Mouse (Mus musculus): ENCODE measurements around the gene Cabp4.

Gene Cabp4

DNA sequence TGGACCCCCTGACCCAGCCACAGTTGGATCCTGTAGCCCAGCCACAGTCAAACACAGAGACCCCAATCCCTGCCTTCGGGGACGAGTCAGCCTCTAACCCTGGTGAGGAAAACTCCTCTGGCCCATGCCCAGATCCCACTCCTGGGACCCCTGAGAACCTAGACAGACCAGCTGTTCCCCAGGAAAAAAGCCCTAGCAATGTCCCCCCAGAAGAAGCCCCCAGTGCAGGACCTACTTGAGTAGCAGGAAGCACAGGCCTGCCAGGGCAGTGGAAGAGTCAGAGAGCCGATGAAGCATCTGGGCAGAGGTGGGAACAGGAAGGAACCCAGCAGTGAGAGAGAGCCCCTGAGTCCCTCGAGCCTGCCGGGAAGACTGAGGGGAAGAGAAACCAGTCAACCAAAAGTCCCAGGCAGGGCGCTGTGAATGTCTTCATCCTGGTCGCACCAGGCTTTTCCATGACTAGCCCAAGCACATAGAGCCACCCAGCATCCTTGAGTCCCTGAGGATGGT lies at the start of gene Cabp4:
TSS of gene Cabp4 (minus strand) at position 275 of the 510 bp plus-strand sequence.
- DNase-seq (ENCODE audit: low spot score in 2 of 2), result no peak

DNA sequence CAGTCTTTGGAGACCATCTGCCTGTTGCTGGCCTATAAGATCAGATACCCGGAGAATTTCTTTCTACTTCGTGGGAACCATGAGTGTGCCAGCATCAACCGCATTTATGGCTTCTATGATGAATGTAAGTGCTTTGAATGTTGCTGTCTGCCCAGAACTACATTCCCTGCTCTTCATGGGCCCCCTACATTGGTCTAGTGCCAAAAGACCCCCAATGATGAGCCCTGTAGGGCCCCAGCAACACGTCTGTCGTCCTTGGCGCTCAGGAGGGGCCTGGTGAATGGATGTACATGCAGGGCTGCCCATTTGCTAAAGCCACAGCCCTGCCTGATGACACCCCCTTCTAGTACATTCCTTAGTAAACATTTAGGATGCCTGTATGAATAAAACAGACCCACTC lies 49.3 kb upstream of the Cabp4 start:
- no peak for DNase-seq (ENCODE audit: low spot score in 2 of 2)

DNA sequence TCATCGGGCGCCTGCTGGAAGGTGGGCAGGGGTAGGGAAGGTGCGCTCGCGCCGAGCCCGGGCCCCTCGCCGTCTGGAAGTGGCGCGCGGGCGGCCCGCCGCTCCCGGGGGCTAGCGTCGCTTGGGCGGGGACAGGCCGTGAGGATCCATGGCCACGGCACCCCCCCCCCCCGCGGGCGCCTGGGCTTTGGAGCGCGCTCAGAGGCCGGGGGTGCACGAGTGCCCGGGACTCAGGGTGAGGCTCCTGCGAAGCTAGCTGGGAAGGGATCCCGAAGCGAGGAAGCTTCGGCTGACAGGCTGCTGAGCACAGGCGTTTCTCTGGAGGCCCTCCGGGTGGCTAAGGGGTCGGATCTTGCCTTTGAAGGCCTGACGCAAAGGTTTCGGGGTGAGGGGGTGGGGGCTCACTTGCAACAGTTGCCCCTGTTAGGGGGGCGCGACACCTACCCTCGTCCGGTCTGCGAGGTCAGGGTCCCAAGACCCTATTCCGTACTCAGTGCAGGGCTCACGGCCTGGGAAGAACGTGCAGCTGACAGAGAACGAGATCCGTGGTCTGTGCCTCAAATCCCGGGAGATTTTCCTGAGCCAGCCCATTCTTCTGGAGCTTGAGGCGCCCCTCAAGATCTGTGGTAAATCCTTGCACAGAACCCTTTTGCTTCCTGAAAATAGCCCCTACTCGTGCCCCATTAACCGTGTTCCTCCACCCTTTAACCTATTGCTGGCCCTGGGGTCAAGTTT lies 48.6 kb upstream of the Cabp4 start:
- DNase-seq (ENCODE audit: low spot score in 2 of 2), result no peak

DNA sequence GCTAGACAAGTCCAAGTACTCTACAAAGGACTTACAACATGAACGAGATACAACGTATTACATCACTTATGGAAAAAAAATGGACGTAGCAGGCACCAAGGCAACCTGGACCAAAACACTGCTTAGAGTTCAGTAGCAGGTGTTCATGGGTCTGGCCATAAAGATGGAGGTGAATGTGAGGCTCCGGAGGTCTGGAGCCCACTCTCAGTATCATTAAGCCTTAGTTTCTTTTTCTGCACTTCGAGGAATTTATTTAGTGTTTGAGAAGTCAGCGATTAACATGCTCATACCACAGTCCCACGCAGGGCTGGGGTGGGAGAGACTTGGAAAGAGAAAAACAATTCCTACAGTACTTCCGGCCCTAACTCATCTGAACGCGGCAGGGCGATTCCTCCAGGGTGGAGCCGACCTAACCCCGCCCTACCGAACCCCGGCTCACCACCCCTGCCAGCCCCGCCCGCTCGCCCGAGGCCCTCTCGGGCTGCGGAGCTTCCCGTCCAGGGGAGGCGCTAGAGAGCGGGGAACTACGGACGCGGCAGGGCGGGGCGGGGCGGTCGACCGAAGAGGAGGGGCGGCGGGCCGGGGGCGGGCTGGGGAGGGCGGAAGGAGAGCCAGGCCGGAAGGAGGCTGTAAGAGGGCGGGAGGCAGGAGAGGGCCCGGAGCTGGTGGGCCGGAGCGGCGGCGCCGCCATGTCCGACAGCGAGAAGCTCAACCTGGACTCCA lies 47.9 kb upstream of the Cabp4 start, which contains the start of gene Ppp1ca:
TSS of gene Ppp1ca (plus strand) at position 538 of the 723 bp plus-strand sequence.
- peak; percentile 94 to 97 for DNase-seq (ENCODE audit: low spot score in 2 of 2)

DNA sequence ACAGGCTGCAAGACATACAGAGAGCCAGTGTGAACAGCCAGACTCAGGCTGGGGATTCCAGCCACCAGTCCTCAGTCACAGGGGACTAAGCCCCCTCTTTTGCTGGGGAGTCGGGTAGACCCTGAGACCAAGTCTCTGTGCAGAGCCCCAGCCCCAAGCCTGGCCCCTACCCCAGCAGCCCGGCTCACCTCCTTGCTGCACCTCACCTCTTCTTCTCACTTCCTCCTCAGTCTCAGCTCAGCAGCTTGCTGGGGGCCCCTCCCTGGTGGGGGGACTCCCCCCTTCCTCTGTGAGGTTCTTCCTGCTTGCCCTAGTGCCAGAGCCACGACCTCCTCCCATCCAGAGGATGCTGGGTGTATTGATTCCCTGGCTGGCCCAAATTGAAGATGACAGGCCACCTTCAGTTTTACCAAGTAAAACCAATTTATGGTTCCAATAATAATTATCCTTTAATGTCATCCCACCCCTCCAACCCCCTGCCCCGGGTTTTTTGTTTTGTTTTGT lies 47.0 kb upstream of the Cabp4 start, which contains the start of gene Tbc1d10c:
TSS of gene Tbc1d10c (minus strand) at position 454 of the 504 bp plus-strand sequence.
- no peak for DNase-seq (ENCODE audit: low spot score in 2 of 2)

DNA sequence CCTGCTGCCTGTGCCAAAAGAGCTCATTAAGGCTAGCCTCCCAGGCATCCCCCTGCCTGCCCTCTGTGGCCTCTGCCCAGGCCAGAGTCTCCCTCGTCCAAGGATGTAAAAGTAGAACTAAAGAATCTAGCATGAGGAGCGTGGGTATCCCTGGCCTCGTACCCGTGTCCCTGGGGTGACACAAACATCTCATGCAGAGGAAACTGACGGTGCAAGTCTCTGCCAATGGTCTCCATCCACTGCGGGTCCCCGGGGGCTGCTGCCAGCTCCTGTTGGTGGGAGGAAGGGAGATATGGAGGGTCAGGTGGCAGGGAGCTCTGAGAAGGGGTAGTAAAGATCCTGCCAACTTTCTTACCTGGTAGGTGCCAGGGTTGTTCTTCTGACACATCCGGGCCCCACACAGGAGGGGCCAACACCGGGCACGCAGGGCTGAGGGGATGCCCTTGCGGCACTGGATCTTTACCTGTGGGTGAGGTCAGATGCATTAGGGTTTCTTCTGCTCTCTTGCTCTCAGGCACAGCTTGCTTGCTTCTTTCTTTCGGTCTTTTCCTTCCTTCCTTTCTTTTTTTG lies 45.3 kb upstream of the Cabp4 start:
- no peak for DNase-seq (ENCODE audit: low spot score in 2 of 2)

DNA sequence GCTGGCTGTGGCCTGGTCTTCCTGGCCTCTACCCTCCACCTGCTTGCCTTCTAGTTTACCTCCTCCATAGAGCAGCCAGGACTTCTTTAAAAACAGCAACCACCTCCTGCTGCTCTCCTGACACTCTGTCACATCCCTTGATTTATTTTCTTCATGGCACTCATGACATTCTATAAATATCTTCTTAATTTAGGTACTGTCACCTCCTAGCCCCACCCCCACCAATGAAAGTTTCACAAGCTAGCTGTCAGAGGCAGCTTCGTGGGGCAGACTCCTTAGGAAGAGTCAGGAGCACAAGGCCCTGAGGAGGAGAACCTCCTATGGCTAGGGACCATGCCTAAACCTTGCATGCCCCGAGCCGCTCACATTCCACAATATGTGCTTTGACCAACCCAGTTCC lies 43.5 kb upstream of the Cabp4 start:
- DNase-seq (ENCODE audit: low spot score in 2 of 2), result no peak

DNA sequence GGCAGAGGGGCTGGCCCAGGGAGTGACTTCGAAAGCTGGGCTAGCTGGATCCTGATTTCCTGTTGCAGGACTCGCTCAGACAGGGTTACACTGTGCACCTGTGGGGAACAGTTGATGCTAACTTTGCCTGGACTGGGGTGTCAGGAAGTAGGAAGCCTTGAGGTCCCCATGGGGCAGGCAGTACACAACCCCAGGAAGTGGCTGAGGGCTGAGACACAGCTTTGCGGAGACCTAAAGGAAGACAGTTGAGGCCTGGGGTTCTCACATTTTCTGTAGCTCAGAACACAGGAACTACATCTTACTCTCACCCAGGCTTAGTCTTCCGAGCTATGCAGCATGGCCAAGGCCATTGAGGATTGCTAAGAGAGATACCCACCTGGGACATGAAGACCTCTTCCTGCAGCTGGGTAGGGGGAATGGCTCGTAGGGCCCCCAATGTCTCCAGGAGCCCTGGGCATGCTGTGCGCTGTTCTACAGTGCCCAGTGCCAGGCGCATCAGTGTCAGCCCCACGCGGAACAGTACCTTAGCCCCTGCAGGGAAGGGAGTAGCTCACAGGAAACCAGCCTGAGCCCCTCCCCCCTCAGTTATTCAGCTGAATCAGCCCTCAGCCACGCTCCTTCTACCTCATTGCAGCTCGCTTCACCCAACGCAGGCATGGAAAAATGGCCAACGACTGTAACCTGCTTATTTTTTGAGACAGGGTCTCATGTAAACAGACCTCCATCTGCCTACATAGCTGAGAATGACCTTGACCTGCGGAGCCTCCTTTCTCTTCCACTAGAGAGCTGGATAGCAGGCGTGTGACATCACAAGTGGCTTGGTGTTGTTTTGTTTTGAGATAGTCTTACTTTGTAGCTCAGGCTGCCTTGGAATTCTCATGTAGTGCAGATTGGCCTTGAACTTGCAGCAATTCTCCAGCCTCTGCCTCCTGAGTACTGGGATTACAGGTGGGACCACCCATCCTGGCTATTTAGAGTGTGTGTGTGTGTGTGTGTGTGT lies 41.4 kb upstream of the Cabp4 start:
- DNase-seq (ENCODE audit: low spot score in 2 of 2), result no peak

DNA sequence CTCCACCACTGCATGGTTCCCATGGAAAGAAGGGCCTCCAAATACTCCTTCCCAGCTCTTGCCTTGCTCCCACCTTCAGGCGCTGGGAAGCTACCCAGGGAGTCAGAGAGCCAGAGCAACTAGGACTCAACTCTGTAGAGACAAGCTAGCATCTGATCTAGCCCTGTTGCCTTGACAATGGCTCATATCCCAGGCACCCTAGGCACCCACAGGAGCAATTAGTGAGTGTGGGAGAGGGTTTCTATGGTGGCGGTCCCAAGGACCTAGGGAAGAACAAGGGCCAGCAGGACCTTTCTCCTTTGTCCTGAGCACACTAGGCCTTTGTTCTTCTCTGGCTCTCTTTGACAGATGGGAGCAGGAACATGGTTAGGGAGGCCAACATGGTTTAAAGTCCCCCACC lies 39.9 kb upstream of the Cabp4 start:
- no peak for DNase-seq (ENCODE audit: low spot score in 2 of 2)

DNA sequence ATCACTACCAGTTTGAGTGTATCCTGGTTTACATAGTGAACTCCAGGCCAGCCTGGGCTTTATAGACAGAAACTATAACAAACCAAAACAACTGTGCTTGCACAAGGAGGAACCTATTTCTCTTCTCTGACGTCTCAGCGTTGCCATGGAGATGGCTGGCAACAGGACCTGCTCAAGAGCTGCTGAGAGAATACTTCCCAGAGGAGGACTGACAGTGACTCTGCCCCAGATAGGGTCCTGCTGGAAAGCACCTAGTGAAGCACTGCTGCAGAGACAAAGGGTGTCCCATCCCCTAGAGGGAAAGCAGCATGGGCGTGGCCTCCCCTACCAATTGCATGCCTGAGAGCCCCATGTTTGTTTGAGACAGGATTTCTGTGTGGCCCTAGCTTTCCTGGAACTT lies 38.1 kb upstream of the Cabp4 start:
- DNase-seq (ENCODE audit: low spot score in 2 of 2), result no peak

DNA sequence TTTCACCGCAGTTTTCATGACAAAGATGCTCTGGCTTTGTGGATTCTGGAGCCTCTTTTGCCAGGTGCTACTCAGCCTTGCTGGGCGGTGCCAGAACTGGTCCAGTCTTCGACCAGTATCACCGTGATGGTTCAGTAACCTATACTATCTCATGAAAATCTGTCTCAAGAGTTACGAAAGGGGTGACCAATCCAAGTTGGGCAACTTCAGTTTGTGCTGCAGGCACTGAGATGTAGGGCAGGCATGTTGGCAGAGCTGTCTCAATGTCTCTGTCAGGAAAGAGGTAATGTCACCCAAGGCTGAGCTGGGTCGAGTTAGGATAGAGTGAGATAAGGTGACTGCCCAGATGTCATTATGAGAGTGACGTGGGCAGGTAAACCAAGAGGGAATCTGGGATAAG lies 36.6 kb upstream of the Cabp4 start:
- DNase-seq (ENCODE audit: low spot score in 2 of 2), result no peak

DNA sequence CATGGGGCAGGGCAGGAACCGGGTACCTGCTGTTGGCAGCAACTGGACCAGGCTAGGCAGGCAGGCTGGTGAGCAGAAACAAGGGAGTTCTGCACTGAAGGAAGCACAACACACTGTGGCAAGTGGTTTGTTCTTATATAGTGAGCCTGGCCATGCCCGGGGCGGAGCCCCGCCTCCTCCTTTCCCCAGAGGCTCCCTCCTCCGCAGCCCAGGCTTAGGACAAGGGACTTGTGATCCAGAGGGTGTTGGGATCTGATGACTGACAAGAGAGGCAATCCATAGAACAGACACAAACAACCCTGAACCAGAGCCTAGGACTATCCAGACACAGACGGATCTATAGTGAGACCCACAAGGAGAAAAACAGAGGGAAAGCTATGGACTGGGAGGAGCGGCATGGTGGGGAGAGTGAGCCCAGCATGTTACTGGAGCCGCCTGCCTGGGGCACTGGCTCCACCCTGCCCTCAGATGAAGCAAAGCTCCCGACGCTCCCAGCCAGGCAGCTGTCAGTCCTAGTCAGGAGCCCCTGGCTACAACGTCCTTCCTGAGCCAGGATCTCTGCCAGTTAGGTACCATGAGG lies 31.6 kb upstream of the Cabp4 start, which contains the start of gene Carns1:
TSS of gene Carns1 (minus strand) at position 112 of the 580 bp plus-strand sequence.
- no peak for DNase-seq (ENCODE audit: low spot score in 2 of 2)

DNA sequence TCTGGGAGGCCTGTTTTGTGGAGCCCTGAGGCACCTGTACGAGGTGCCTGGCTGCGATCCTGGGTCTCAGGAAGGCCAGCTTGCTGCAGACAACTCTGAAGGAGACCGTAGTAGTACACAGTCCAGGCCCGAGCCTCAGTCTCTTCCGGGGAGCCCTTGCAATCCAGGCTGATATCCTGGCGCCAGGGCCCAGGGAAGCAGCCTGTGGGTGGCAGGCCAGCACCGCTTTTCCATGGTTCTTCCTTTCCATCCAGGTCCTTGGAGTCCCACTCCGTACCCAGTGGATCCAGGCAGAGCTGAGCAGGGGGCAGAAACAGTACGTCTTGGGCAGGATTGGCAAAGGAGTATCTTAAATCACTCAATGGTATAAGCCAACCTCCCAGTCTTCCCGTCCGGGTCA lies 29.1 kb upstream of the Cabp4 start:
- no peak for DNase-seq (ENCODE audit: low spot score in 2 of 2)

DNA sequence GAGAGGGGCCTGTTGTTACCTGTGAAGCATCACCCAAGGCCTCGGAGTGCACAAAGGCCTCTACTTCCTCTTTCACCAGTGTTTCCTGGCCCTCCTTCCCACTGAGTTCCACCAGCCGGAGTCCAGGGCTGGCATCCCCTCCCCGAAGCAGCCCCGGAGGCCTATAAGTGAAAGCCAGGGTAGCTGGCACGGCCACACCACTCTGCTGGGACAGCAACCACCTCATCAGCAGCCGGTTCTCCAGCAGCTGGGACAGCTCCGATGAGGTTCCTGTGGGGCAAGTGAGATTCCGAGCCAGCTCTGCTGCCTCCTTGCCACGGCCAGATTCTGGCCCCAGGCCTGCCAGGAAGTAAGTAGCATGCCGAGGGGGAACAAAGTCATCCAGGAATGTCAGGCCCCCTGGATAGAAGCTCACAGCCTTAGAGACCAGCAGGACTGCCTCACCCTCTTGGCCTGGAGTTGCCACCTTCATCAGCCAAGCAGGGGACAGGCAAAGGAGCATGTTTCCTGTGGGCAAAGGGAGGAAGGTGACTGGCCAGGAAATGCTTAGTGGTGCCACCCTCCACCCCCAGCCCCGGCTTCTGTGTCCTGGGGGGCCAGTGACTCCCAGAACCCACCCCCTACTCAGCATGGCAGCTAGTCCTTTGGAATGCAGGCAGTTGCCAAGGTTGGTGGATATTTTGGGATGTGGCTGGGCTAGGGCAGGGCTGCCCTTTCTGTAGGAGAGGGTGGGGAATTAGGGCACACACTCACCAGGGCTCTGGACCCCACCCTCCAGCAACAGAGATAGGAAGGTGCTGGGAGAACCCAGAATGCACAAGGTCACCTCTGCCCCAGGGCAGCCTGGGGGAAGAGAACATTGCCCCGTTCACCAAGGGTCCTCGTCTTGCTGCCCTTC lies 27.8 kb upstream of the Cabp4 start:
- no peak for DNase-seq (ENCODE audit: low spot score in 2 of 2)

DNA sequence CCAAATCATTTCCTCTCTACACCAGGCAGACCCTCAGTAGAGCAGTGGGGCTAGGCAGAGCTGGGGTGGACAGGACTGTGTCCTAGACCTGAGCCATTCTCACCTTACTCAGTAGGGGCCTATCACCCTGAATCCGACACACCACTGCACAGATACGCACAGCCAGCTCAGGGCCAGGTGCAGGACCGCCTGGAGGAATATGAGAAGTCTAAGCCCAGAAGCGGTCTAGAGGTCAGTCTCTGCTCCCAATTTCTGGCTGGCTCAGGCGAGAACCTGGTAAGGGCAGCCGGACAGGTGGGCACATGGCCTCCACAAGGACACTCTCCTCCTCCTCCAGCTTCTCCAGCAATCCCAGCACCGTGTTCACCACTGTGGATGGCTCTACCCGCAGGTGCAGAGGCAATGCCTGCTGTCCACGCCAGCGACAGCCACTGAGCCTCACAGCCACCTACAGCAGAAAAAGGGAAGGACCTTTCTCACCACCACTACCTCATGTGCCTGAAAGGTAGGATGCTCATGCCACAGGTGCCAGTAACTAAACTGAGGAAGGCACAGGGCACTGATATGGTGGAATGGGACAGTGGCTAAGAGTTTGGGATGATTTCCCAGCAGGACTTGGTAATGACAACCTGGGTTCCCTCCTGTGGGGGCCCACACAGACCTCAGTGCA lies 27.0 kb upstream of the Cabp4 start:
- DNase-seq (ENCODE audit: low spot score in 2 of 2), result no peak

DNA sequence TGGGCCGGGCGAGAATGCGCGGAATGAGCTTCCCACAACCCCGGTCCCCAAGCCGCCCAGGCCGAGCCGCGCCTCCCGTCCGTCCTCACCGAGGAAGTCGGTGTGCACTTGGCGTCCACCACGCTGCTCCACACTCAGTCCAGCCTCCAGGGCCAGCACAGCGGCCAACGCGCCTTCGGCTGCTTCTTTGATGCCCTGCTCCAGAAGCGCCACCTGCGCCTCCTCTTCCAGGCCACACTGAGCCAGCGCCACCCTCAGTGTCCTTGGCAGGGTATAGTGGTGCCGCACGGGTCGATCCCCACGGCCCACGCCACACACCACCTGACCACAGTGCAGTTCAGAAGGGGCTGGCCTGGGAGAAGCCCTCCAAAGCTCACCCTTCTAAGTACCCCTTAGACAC lies 26.0 kb upstream of the Cabp4 start:
- DNase-seq (ENCODE audit: low spot score in 2 of 2), result no peak

DNA sequence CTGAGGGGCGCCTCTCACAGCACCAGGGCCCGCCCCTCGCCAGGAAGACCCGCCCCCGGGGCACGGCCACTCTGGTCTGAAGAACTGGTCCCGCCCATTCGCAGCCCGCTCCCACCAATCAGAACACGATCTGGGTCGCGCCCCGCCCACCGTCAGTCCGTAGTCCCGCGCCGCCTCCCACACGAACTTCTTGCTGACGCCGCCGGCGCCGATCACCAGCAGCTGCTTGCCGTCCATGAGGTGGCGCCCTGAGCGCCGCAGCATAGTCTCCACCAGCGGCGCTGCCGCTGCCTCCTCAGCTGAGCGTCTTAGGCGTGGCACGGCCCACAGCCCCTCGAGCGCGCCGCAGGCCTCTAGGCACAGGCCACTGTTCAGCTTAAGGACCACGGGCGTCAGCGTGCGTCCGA lies 25.5 kb upstream of the Cabp4 start:
- peak; percentile 99 to 100 for DNase-seq (ENCODE audit: low spot score in 2 of 2)

DNA sequence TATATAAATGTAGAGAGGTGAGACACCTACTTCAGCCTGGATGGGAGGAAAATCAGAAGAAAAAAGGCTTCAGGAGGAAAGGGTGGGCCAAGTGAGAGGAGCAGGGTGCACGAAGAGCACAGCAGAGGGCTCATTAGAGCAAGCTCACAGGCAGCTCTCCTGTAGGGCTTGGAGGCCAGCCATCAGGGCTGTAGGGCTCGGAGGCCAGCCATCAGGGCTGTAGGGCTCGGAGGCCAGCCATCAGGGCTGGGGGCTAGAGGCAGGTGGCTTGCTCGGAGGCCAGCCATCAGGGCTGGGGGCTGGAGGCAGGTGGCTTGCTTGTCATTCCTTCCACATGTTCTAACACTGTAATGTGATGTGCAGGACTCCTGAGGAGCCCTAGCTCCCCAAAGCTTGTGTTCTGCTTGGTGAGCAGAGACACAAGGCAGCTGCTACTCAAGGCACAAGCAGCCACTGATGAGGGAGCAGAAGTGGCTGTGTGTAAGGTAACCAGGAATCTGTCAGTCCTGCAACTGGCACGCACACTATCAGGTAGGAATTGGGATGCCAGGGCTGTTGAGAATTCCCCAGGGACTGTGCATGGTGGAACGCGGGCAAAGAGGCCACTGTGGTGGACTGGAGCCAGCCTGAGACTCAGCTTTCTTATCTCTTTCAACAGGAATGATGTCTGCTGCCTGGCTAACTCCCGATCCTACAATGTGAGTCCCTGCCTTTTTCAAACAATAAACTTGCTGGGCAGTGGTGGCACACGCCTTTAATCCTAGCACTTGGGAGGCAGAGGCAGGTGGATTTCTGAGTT lies 23.0 kb upstream of the Cabp4 start:
- DNase-seq (ENCODE audit: low spot score in 2 of 2), result no peak
